Mouse (Mus musculus): ENCODE results near the gene Zswim4.

DNA sequence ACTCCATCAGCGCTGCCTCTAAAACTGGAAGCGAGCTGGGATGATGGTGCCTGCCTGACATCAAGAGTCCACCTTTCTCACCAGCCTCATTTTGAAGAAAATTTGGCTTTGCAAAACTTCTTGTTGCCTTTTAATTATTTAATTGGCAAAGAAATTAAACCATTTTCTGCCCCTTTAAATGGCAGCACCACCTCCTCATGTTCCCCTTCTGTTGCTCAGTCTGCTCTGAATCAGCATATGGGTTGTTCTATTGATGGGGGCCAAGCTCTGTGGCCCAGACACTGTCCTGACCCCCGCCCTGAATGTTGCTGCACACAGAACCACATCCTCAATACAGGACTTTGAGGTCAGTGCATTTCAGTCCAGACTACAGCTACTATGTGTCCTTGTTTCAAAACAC, 37.1 kb upstream of the Zswim4 start:
- TF ChIP-seq CTCF (IDR thresholded peaks at IDR 0.05; ENCODE audit: low read depth): no peak
- no peak for TF ChIP-seq EP300 (optimal IDR thresholded peaks at IDR 0.05)
